Mouse (Mus musculus) liver, embryonic 14.5 days (tissue): ENCODE data around the gene Ranbp9. TPM values are rescaled to one million over a fixed set of nuclear protein-coding genes. Genes with fewer than 3 reads are reported as not detected.

Experiments used
- ATAC-seq: fragments of 200-750 bp; cut with Nextera tagmentation; 2 replicates; pipeline ENCODE4 v1.8.0; 2017; ENCODE audit warnings: moderate number of reproducible peaks, mild to moderate bottlenecking, moderate library complexity; ENCODE audit not compliant: insufficient read depth
- DNase-seq, 3 experiments: peaks; one replicate each; pipeline ENCODE4 v3.0.0-alpha.2; 2012 to 2013; ENCODE audit warnings: low read depth in 3 of 3, low spot score in 3 of 3
- H3K27ac ChIP-seq: fragments of 300-500 bp; sonication (generic); 2 replicates; pipeline ENCODE4 v1.5.1; 2014; ENCODE audit warnings: moderate library complexity, mild to moderate bottlenecking, control low read depth, inconsistent platforms
- H3K27me3 ChIP-seq: fragments of 300-500 bp; sonication (generic); 2 replicates; pipeline ENCODE4 v1.6.1; 2014; ENCODE audit warnings: mild to moderate bottlenecking, low read length, moderate library complexity; ENCODE audit not compliant: control insufficient read depth, insufficient read depth
- H3K36me3 ChIP-seq: fragments of 300-500 bp; sonication (generic); replicated peaks from 2 replicates; pipeline ENCODE4 v1.6.1; 2014; ENCODE audit warnings: low read depth; ENCODE audit not compliant: control insufficient read depth, insufficient read depth
- H3K4me1 ChIP-seq, 2 experiments: fragments of 200-500 bp in 1 of 2; fragments of 300-500 bp in 1 of 2; sonication (generic) in 1 of 2; replicated peaks; 2 replicates each; pipeline ENCODE4 v1.6.1; 2012 to 2014; ENCODE audit warnings: antibody characterized with exemption in 1 of 2, inconsistent platforms in 1 of 2, low read length in 1 of 2; ENCODE audit not compliant: control insufficient read depth in 2 of 2, insufficient read depth in 2 of 2
- H3K4me2 ChIP-seq: fragments of 300-500 bp; sonication (generic); 2 replicates; pipeline ENCODE4 v1.6.1; 2014; ENCODE audit warnings: low read depth, mild to moderate bottlenecking, control low read depth, moderate library complexity
- H3K4me3 ChIP-seq, 2 experiments: fragments of 200-500 bp in 1 of 2; fragments of 300-500 bp in 1 of 2; sonication (generic) in 1 of 2; 2 replicates each; pipeline ENCODE4 v1.5.1; 2012 to 2014; ENCODE audit warnings: low read depth in 2 of 2, low read length in 2 of 2, mild to moderate bottlenecking in 2 of 2, control low read depth in 1 of 2, inconsistent platforms in 1 of 2, moderate library complexity in 1 of 2; ENCODE audit not compliant: insufficient read depth in 1 of 2
- H3K9ac ChIP-seq: fragments of 300-500 bp; sonication (generic); replicated peaks from 2 replicates; pipeline ENCODE4 v1.6.1; 2014; ENCODE audit warnings: mild to moderate bottlenecking, control low read depth, moderate library complexity
- H3K9me3 ChIP-seq: fragments of 300-500 bp; sonication (generic); 2 replicates; pipeline ENCODE4 v1.6.1; 2016; ENCODE audit warnings: low read length, mixed read lengths; ENCODE audit not compliant: control insufficient read depth
- CTCF ChIP-seq: IDR thresholded peaks from 2 replicates; pipeline ENCODE4 v1.5.1; 2016; ENCODE audit warnings: antibody characterized with exemption, low read depth, control low read depth
- EP300 ChIP-seq: IDR thresholded peaks from 2 replicates; pipeline ENCODE4 v1.6.1; 2016; ENCODE audit warnings: antibody characterized with exemption, low read depth
- WGBS: fragments of 180-500 bp; shearing (Covaris S2); extraction: QIAGEN DNeasy Blood & Tissue Kit; methylation state at CpG from one replicate; pipeline ENCODE4 v1.1.7; 2014; ENCODE audit not compliant: insufficient replicate concordance; 5-methylcytosine and 5-hydroxymethylcytosine counted together
- polyA plus RNA-seq, 2 experiments: library from polyadenylated mRNA; depleted of rRNA in 1 of 2; stranded (reverse) in 1 of 2; unstranded in 1 of 2; fragments of >200 nt; fragmentation: Nextera tagmentation in 1 of 2; extraction: Ambion mirVana in 1 of 2; gene quantifications; 2 replicates each; pipeline versions ENCODE4 v1.2.1 to v1.2.3; 2012 to 2014

Ranbp9 gene
- polyA plus RNA-seq, 2 experiments = 3.6 to 7.2 TPM

GRCm38 (mm10) chr13:43374205-43374604, 106.9 kb downstream of the Ranbp9 start:
- H3K36me3 ChIP-seq = no peaks in the 10 kb centered on the region; the same call in 1 of the 2 replicates
- DNase-seq (no peak), ATAC-seq (no peak)
- H3K27ac ChIP-seq = no peak overlapping the region
- TF ChIP-seq CTCF = no peak
- TF ChIP-seq EP300 = no peak
- no peak overlapping the region for H3K4me2 ChIP-seq
- H3K4me3 ChIP-seq = no peak overlapping the region
- H3K4me1 ChIP-seq = no peaks in the 10 kb centered on the region
- no peaks in the 10 kb centered on the region for H3K27me3 ChIP-seq
- no peak overlapping the region for H3K9ac ChIP-seq
- 68% methylated on average over 10 of the region's 10 CpGs for WGBS
- no peaks in the 10 kb centered on the region; the same call in 1 of the 2 replicates for H3K9me3 ChIP-seq

- no peaks in the 10 kb centered on the region for H3K4me1 ChIP-seq
- H3K27ac ChIP-seq = no peak overlapping the region
- H3K9me3 ChIP-seq = no peaks in the 10 kb centered on the region; the same call in 1 of the 2 replicates
- no peaks in the 10 kb centered on the region for H3K27me3 ChIP-seq
- no peak for TF ChIP-seq EP300
- TF ChIP-seq CTCF = 0 out of 2 replicates have a peak, but pooled peaks have one; percentile 8
- no peaks in the 10 kb centered on the region; the same call in 1 of the 2 replicates for H3K36me3 ChIP-seq
- ATAC-seq (no peak), DNase-seq (no peak)
- H3K4me2 ChIP-seq = no peak overlapping the region
- no peak overlapping the region for H3K9ac ChIP-seq
- H3K4me3 ChIP-seq = no peak overlapping the region
- 52% methylated on average over 1 of the region's 1 CpGs for WGBS
Measured at GRCm38 (mm10) chr13:43372892-43373291, 108.2 kb downstream of the Ranbp9 start.

GRCm38 (mm10) chr13:43370063-43370462, 111.0 kb downstream of the Ranbp9 start:
- H3K9me3 ChIP-seq = no peaks in the 10 kb centered on the region; the same call in 1 of the 2 replicates
- no peaks in the 10 kb centered on the region; the same call in 1 of the 2 replicates for H3K36me3 ChIP-seq
- H3K9ac ChIP-seq = no peak overlapping the region
- no peaks in the 10 kb centered on the region for H3K27me3 ChIP-seq
- H3K27ac ChIP-seq = no peak overlapping the region
- no peak for DNase-seq
- no peak overlapping the region for H3K4me3 ChIP-seq
- ATAC-seq = no peak
- TF ChIP-seq EP300 (no peak), CTCF (no peak)
- no peak overlapping the region for H3K4me2 ChIP-seq
- WGBS = 63% methylated on average over 6 of the region's 6 CpGs
- peaks cover 0 to 3% of the 10 kb centered on the region in 2 experiments; a peak in 1 of 4 replicates for H3K4me1 ChIP-seq

GRCm38 (mm10) chr13:43365825-43366184, 115.3 kb downstream of the Ranbp9 start:
- Histone ChIP-seq H3K9me3 (no peaks in the 10 kb centered on the region), H3K27ac (no peak overlapping the region), H3K9ac (peak overlapping the region; percentile 41), H3K36me3 (no peaks in the 10 kb centered on the region), H3K4me1 (peaks cover 0 to 5% of the 10 kb centered on the region in 2 experiments; a peak in 1 of 4 replicates), H3K4me2 (peak overlapping the region; percentile 63), H3K4me3 (peak overlapping the region; percentile 58 to 72), H3K27me3 (no peaks in the 10 kb centered on the region)
- TF ChIP-seq CTCF (no peak), EP300 (no peak)
- 0 out of 2 replicates have a peak, but pooled peaks have one; percentile 31 for ATAC-seq
- 7% methylated on average over 11 of the region's 11 CpGs for WGBS
- DNase-seq = no peak

GRCm38 (mm10) chr13:43364985-43365824, 115.9 kb downstream of the Ranbp9 start, which contains the start of gene Sirt5:
Gene Sirt5, plus strand, starts transcription at chr13:43365496.
- H3K4me2 ChIP-seq = peak within 1 kb of the TSS; percentile 63
- peak within 1 kb of the TSS; percentile 41 for H3K9ac ChIP-seq
- WGBS = 12% methylated on average over 42 of the region's 42 CpGs
- TF ChIP-seq CTCF (peak; percentile 93), EP300 (no peak)
- ATAC-seq (peak; percentile 87), DNase-seq (peak; percentile 40 to 57 (median 54))
- no peak within 1 kb of the TSS for H3K27ac ChIP-seq
- H3K9me3 ChIP-seq = no peaks in the 10 kb centered on the region
- peak within 1 kb of the TSS; percentile 58 to 72 for H3K4me3 ChIP-seq
- H3K4me1 ChIP-seq = peaks cover 0 to 5% of the 10 kb centered on the region in 2 experiments; a peak in 1 of 4 replicates
- H3K27me3 ChIP-seq = no peaks in the 10 kb centered on the region
- H3K36me3 ChIP-seq = no peaks in the 10 kb centered on the region
